Mouse (Mus musculus) heart, adult 2 months (tissue): ENCODE results near the gene Stambp.

Experiments used
- CTCF ChIP-seq: fragments of 200-600 bp; IDR thresholded peaks from 2 replicates; pipeline ENCODE4 v1.8.1; 2022; ENCODE audit warnings: antibody characterized with exemption, mild to moderate bottlenecking, moderate library complexity
- EP300 ChIP-seq: fragments of 200-500 bp; IDR thresholded peaks from 2 replicates; pipeline ENCODE4 v1.6.1; 2011; ENCODE audit warnings: low read depth, low read length, control low read depth; ENCODE audit not compliant: insufficient read depth
- POLR2A ChIP-seq: fragments of 200-500 bp; IDR thresholded peaks from 2 replicates; pipeline ENCODE4 v1.6.1; 2011; ENCODE audit warnings: mild to moderate bottlenecking, low read depth, low read length, control low read depth; ENCODE audit not compliant: insufficient read depth

DNA sequence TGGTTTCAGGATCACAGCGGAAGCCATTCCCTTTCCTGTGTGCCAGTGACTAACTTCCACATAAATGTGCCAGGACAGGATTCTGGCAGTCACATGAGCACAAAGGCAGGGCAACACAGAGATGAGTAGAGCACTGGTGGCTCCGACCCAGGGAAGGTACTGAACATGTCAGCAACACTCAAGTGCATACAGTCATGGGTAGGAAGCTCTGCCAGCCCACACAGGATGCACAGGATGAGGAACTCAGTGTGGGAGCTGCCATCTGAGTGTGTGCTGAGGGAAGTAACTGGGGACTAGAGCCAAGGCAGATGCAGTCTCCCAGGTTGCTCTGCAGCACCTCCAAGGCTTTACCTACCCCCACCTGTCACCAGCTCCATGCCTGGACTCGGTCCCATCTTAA, 69.9 kb downstream of the Stambp start:
- no peak for TF ChIP-seq POLR2A
- TF ChIP-seq EP300, result no peak
- no peak for TF ChIP-seq CTCF
